Mouse (Mus musculus): ENCODE results near the gene Cd101.

GRCm38 (mm10) chr3:100993158-100993557 is 36.2 kb downstream of the Cd101 start:
- TF ChIP-seq POLR2A (IDR thresholded peaks at IDR 0.05; ENCODE audit: borderline replicate concordance, insufficient read depth, low read length) = no peak
- TF ChIP-seq CTCF (IDR thresholded peaks at IDR 0.05; ENCODE audit: borderline replicate concordance, insufficient read depth, low read depth, low read length) = no peak
